Mouse (Mus musculus) neutrophil, adult 83 days (primary cell): ENCODE measurements around the gene Ccnc. TPM values are rescaled to one million over a fixed set of nuclear protein-coding genes. Genes with fewer than 3 reads are reported as not detected.

ENCODE experiments used
- total RNA-seq, 2 experiments: library from RNA; stranded (reverse); gene quantifications; one replicate each; pipeline ENCODE4 v1.2.4; 2023

The Ccnc gene
- 10 to 100 TPM; 18.6 to 19.9 TPM for total RNA-seq

GRCm38 (mm10) chr4:21727615-21728165, at the start of gene Ccnc:
TSS of gene Ccnc (plus strand) at chr4:21727701.

GRCm38 (mm10) chr4:21685595-21686091, 41.9 kb upstream of the Ccnc start, which contains the start of gene Prdm13:
TSS of gene Prdm13 (minus strand) at chr4:21685963.

GRCm38 (mm10) chr4:21766863-21767304, 39.4 kb downstream of the Ccnc start, which contains the start of the genes Usp45 and Tstd3:
TSS of gene Usp45 (plus strand) at chr4:21767156.
TSS of gene Tstd3 (minus strand) at chr4:21767212.

Other genes with a start within 250 kb of the Ccnc start
- not detected for gene Prdm13, start 41.7 kb upstream of the Ccnc start, total RNA-seq
- 10 to 100 TPM; 19.5 to 21.8 TPM for gene Usp45, start 39.5 kb downstream of the Ccnc start, total RNA-seq
- gene Tstd3, start 39.5 kb downstream of the Ccnc start, total RNA-seq = 10 to 100 TPM in 1 of 2 experiments, 1 to 10 TPM in 1; 7.6 to 11.2 TPM
- 100 to 1,000 TPM in 1 of 2 experiments, 10 to 100 TPM in 1; 97.5 to 104 TPM for gene Pnisr, start 119.9 kb downstream of the Ccnc start, total RNA-seq
- gene Coq3, start 152.0 kb downstream of the Ccnc start, total RNA-seq = 1 to 10 TPM; 1.9 to 2.5 TPM
- not detected for gene Faxc, start 203.6 kb downstream of the Ccnc start, total RNA-seq